Mouse (Mus musculus) embryonic stem cell, embryonic (primary cell): ENCODE measurements around the gene Zfp948.
"Not testable (repeated sequence)": the region's sequence is repeated elsewhere in the genome, so short reads cannot be mapped to it uniquely, and the experiment has no call there.

Source experiments
- CTCF ChIA-PET, 4 experiments: fragments of 300-600 bp in 2 of 4; fragments of 350-600 bp in 2 of 4; sonication (Branson Sonifier 250); formaldehyde crosslinking; loops; one replicate each; lab custom pipeline; 2022; ENCODE audit warnings: inconsistent platforms in 2 of 4; lab: Charles Lee
- POLR2A ChIA-PET, 4 experiments: fragments of 300-600 bp in 2 of 4; fragments of 350-600 bp in 2 of 4; sonication (Branson Sonifier 250); formaldehyde crosslinking; loops; one replicate each; lab custom pipeline; 2022; ENCODE audit warnings: antibody characterized with exemption in 4 of 4, inconsistent platforms in 1 of 4; lab: Charles Lee

Gene Zfp948

GRCm38 (mm10) chr17:21567696-21568095 is 888 bp downstream of the Zfp948 start:
- CTCF ChIA-PET, result interaction anchor here in 2 of 4 experiments (1.0 to 2.2 kb wide), 4 partner anchors 12 to 144 kb away, joined by 3 to 10 read pairs (median 3); partner anchors contain the start of gene Zfp54 (in 1 of the 2)

GRCm38 (mm10) chr17:21579080-21579479 is 12.3 kb downstream of the Zfp948 start:
- CTCF ChIA-PET, result interaction anchor here (0.6 to 1.0 kb wide), 11 partner anchors 12 to 571 kb away, joined by 3 to 10 read pairs (median 3); partner anchors contain the start of genes Zfp160 (in 1 of the 4), Zfp54 (in 1 of the 4) and Zfp948 (in 1 of the 4)
- POLR2A ChIA-PET, result interaction anchor here in 2 of 4 experiments (1.1 to 2.0 kb wide), 3 partner anchors 11 to 63 kb away, joined by 3 to 9 read pairs (median 3); partner anchors contain the start of gene Zfp948 (in 1 of the 2)

More at GRCm38 (mm10) chr17:21567696-21568095, 888 bp downstream of the Zfp948 start:
- POLR2A ChIA-PET, result interaction anchor here in 3 of 4 experiments (0.6 to 1.8 kb wide), 27 partner anchors 10 to 892 kb away, joined by 3 to 16 read pairs (median 4); partner anchors contain the start of genes Zfp51 (in 3 of the 3), Zfp52 (in 3 of the 3), Zfp53 (in 3 of the 3) and Zfp54 (in 1 of the 3)

- CTCF ChIA-PET, result interaction anchor here (0.6 to 1.0 kb wide), 19 partner anchors 10 to 1442 kb away, joined by 3 to 10 read pairs (median 3); partner anchors contain the start of genes Zfp948 (in 2 of the 4), Zfp160 (in 1 of the 4) and Zfp54 (in 1 of the 4)
- POLR2A ChIA-PET, result interaction anchor here in 2 of 4 experiments (1.1 to 2.0 kb wide), 2 partner anchors 10 to 13 kb away, joined by 3 to 9 read pairs; partner anchors contain the start of gene Zfp948 (in 1 of the 2)
Measured at GRCm38 (mm10) chr17:21579493-21580175, 12.8 kb downstream of the Zfp948 start.

GRCm38 (mm10) chr17:21585521-21585920 is 18.7 kb downstream of the Zfp948 start:
- ChIA-PET POLR2A (no interaction called here), CTCF (no interaction called here)

GRCm38 (mm10) chr17:21616356-21616755 is 49.5 kb downstream of the Zfp948 start:
- ChIA-PET POLR2A (interaction anchor here in 2 of 4 experiments (1.0 to 1.6 kb wide), 2 partner anchors 12 to 49 kb away, joined by 3 to 4 read pairs; partner anchors contain the start of gene Zfp948 (in 1 of the 2)), CTCF (interaction anchor here in 2 of 4 experiments (0.6 to 1.8 kb wide), 6 partner anchors 8 to 385 kb away, joined by 3 to 4 read pairs (median 4); partner anchors contain the start of genes Zfp51 (in 1 of the 2) and Zfp983 (in 1 of the 2))

- POLR2A ChIA-PET, result interaction anchor here in 2 of 4 experiments (0.6 to 1.6 kb wide), 2 partner anchors 13 to 18 kb away, joined by 4 read pairs; no protein-coding TSS in a partner anchor
Measured at GRCm38 (mm10) chr17:21617352-21617751, 50.5 kb downstream of the Zfp948 start.

GRCm38 (mm10) chr17:21623647-21624046 is 56.8 kb downstream of the Zfp948 start:
- ChIA-PET CTCF (no interaction called here), POLR2A (no interaction called here)

More at GRCm38 (mm10) chr17:21617352-21617751, 50.5 kb downstream of the Zfp948 start:
- CTCF ChIA-PET, result interaction anchor here in 2 of 4 experiments (0.6 to 1.8 kb wide), 4 partner anchors 33 to 386 kb away, joined by 3 to 4 read pairs (median 4); partner anchors contain the start of genes Zfp51 (in 2 of the 2) and Zfp983 (in 1 of the 2)

- CTCF ChIA-PET, result not testable (repeated sequence)
- POLR2A ChIA-PET, result interaction anchor here in 1 of 4 experiments (0.6 kb wide), 1 partner anchor 19 kb away, joined by 4 read pairs; no protein-coding TSS in a partner anchor
Measured at GRCm38 (mm10) chr17:21635758-21636157, 69.0 kb downstream of the Zfp948 start.
